Mouse (Mus musculus) left cerebral cortex, adult 11 months (tissue): ENCODE data around the gene Zfp777.
A peak's percentile ranks its signal among the peaks of the same experiment; 100 is the strongest.

Experiments used
- DNase-seq: peaks from one replicate; pipeline ENCODE4 v3.0.0; 2022; ENCODE audit warnings: low spot score

Gene Zfp777

DNA sequence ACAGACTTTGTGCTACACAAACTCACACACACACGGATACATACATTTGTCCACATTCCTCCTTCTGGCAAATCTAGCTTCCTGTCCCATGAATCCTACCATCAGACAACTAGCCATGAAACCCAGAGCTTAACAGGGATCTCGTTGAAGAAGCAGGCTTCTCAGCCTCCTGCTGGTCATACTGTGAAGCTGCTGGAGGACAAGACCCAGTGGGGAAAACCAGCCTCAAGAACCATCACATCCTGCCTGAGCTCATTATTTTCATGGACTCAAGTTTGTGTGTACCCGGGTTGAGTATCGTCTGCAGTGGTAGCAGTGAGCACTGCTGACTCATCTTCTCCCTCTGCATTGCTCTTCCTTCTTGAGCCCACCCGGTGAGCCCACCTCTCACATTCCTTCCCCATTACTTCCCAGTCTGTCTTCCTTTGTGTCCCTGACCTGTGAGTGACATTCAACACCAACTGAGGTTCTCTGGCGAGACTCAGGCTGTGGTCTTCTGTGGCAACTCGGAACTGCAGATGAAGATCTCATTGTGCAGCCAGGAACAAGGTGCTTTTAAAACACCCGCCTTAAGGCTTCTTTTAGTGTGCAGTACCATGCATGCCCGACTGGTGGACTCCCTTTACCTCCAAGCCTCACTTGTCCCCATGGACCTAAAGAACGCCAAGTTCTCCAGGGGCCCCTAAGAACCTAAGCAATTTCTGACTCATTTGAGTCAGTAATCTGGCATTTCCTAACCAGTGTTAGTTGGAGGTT is 22.6 kb downstream of the Zfp777 start:
- no peak for DNase-seq

DNA sequence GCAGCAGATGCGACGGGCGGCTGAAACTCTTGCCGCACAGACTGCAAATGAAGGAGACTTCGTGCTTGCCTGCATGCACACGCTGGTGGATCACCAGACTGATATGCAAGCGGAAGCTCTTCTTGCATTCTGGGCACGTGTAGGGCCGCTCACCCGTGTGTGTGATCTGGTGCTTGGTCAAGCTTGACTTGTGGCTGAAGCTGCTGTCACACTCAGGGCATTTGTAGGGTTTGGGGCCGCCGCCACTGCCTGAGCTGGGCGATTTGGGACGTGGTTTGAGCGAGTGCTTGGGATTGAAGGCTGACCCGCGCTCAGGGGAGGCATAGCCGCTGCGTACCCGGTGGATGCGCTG is 23.7 kb downstream of the Zfp777 start:
- DNase-seq: no peak

DNA sequence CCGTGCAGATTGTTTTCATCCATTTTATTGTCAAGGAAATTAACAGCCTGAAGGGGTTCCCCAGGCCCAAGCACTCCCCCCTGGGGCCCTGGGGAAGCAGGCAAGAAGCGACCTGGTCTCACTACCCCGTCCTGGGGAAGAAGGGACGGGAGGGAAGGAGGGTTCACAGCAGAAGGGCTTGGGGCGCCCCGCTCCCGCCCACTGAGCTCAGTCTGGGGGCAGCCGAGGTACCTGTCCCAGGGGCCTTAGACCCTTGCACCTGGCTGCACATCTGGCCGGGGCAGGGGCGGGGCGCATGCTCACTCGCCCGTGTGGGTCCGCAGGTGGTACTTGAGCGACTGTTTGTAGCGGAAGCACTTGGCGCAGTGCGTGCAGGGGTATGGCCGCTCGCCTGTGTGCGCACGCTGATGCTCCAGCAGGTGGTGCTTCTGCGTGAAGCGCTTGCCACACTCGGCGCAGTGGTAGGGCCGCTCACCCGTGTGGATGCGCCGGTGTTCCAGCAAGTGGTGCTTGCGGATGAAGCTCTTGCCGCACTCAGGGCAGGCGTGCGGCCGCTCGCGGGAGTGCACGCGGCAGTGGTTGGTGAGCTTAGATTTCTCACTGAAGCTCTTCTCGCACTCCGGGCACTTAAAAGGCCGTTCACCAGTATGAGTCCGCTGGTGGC is 24.2 kb downstream of the Zfp777 start:
- no peak for DNase-seq

DNA sequence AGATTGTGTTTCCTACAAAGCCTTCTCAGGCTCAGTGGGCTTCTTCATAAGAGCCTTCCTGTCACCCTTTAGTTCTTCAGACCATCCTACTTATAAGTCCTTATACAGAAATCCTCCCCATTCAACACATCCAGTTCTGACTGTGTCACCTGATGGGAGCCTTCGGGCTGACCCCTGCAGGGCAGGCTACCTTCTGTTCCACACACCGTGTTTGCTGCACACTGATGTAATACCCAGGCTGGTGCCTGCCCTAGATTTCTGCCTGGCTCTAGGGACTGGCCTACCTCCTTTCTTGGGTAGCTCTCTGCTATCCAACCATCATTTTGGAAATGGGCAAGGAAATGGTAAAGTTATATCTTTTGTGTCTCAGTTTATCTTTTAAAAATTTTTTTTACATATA is 26.0 kb downstream of the Zfp777 start:
- DNase-seq: no peak

DNA sequence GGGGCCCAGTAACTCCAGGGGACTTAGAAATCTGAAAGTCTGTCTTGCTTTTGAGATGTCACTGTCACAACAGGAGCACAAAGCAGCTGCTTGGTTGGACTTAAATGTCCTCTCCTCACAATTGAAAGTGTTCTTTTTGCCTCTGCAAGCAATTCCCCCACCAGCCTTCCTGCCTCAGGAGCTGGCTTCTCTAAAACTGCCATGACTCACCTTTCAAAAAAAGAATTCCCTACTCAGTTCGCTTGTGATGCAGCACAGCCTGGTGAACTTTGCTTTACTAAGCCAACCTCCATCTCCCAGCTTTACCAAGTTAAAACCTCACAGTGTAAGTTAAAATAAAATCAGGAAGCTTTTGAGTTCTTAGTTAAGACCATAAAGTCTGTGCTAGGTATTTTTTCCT is 27.0 kb downstream of the Zfp777 start:
- no peak for DNase-seq

DNA sequence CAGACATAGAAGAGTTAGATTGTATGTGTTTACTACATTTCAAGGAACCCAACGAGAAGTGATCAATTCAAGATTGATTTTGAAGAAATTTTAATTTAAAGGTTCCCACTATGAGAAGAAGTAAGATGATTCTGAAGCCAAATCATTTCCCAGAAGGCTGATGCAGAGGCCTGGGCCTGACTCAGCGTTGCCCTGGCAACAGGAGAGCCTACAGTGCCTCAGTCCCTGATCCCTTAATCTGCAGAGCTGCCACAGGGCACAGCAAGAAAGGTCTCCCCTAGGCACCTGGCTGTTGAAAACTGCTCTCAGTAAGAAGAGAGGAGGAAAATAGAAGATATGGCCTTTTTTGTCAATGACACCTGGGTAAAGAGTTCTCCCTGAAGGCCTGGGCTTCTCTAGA is 28.7 kb downstream of the Zfp777 start:
- no peak for DNase-seq

DNA sequence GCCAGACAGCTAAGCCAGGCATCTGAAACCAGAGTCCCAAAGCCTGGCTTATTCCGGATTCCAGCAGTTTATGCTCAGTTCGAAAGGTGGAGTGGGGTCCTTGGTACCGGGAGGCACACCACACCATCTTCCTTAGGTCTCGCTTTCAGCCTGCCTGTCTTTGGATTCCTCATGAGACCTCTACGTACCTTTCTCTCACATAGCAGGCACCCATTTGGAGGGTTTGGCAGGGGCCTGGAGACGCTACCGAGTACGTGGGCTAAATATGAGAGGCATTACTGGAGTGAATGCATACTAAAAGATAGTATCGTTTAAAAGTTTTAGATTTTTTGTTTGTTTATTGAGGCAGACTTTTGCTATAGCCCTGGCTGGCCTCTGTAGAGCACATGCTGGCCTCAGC is 31.9 kb downstream of the Zfp777 start:
- DNase-seq: no peak

DNA sequence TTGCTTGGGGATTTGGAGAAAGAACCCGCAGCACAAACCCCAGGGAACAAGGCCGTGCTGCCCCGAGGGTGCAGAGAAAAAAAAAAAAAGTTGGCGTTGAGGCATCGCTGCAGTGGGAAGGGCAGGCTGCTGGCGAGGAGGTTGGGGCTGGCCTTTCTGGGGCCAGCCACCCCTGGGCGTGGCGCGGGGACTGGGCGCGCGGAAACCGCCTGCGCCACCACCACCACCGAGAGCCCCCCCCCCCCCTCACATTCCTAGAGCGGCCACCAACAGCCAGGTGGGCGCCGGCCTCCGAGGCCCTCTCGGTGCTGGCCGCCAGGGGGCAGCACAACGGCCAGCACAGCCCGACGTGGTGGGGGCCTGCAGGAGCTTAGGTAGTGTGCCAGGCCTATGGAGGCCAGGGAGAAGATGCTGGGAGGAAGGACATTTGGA is 32.6 kb downstream of the Zfp777 start:
- peak; percentile 32 for DNase-seq

DNA sequence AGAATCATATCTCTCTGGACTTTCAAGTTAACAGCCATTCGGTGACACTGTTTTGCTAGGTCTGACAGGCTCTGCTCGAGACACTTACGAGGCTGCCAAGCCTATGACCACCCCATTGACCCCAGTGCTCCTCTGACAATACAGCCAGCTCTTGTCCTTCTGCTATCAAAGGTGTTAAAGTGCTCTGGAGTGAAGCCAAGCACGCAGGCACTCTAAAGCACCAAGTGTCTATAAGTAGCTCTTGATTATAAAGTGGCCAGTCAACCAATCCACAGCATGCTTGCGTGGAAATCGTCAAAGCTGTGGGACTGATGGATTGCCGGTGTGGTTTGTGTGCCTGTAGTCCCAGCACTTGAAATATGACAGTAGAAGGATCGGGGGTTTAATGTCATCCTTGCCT is 38.0 kb downstream of the Zfp777 start:
- DNase-seq: no peak

DNA sequence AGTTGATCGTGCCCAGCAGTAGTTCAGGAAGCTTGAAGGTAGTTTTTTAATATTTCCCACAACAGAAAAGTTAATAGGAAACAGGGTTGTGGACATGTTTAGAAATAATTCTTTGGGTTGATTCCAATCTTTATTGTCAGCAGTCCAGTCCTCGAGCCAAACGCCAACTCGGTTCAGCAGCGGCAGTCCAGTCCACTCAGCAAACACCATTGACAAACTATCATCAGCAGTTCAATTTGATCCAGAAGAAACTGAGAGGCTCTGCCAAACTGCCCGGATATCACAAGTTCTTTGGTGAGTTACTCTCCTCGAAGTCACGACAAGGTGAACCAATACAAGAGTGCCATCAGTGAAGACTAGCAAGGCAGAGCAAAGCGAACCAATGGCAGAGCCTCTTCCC is 53.0 kb downstream of the Zfp777 start:
- no peak for DNase-seq

DNA sequence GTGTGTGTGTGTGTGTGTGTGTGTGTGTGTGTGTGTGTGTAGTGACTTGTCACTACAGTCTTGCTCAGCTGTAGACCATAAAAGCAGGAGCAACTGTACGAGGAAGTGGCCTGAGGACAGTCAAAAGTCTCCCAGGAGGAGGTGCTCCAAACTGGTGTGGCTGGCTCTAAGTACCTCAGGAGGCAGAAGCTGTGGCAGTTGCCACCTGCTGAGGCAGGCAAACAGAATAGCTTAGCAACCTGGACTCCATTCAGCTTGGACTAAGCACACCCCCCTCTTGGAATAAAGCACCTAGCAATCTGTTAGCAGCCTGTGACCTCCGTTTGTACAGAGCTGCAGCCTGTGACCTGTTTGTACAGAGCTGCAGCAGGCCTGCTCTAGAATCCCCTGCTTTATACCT is 64.8 kb downstream of the Zfp777 start:
- DNase-seq: no peak

DNA sequence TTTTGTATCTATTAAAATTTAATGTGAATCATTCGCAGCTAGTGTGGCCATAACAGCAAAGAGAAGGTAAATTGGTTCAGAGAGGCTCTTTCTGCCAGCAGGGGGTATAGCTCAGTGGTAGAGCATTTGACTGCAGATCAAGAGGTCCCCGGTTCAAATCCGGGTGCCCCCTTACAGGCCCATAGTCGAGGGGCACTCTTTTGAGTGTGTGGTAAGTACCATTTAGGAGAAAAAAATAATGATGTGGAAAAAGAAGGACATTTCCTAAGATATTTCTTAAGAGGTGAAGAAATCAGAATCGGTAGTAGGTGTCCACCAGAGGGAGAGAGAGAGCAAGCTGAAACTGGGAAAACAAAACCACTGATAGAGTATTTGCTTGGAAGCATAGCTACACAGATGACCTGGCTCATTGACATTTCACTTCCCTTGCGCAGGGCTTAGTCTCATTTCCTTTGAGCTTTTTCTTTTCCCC is 69.8 kb downstream of the Zfp777 start:
- DNase-seq: peak; percentile 51

DNA sequence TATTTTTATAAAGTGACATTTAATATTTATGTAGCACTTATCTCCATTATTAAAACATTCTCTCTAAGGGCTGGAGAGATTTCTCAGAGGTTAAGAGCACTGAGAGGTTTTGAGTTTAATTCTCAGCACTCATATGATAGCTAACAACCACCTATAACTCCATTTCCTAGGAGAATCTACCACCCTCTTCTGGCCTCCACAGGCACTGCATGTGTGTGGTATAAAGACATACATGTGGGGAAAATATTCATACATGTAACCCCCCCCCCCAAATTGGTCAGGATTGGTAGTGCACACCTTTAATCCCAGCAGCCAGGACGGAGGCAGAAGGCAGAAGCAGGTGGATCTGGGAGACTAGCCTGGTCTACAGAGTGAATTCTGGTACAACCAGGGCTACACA is 74.1 kb downstream of the Zfp777 start:
- no peak for DNase-seq
